ENCODE assay signal across 26 mouse cellular contexts in genomic region chr3:101194319-101194718, GRCm38 (mm10).
DNase-seq lines count a peak whose midpoint lies in the region; ATAC-seq and TF ChIP-seq lines count a peak whose summit lies in the region.
"Had no signal": no experiment of that assay in that cellular context is flagged by ENCODE, and none has a peak within 500 bp of the region (broad histone marks: within the 10 kb centered on the region; RNA-seq: fewer than 3 reads in every experiment).

No protein-coding gene starts in this region.

- no peaks in the 10 kb centered on the region for H3K9me3 ChIP-seq in forebrain, embryonic 16.5 days (ENCODE audit: control insufficient read depth, low read length)
- H3K9me3 ChIP-seq in forebrain, embryonic 11.5 days (ENCODE audit: control insufficient read depth, low read length), result no peaks in the 10 kb centered on the region
- H3K9me3 ChIP-seq in hindbrain, embryonic 15.5 days, result no peaks in the 10 kb centered on the region
- no peaks in the 10 kb centered on the region for H3K9me3 ChIP-seq in hindbrain, embryonic 10.5 days
- no peaks in the 10 kb centered on the region for H3K9me3 ChIP-seq in midbrain, embryonic 16.5 days (replicated peaks; ENCODE audit: control insufficient read depth, low read length, poor library complexity, severe bottlenecking)
- H3K9me3 ChIP-seq in lung, postnatal 0 days (ENCODE audit: low read length), result no peaks in the 10 kb centered on the region
- H3K9me3 ChIP-seq: embryonic facial prominence, embryonic 13.5 days; heart, embryonic 10.5 days; heart, embryonic 15.5 days; limb, embryonic 12.5 days; liver, embryonic 15.5 days; midbrain, embryonic 12.5 days; neural tube, embryonic 12.5 days had no signal

- H3K27ac ChIP-seq in forebrain, embryonic 16.5 days (ENCODE audit: low read length), result peak overlapping the region; percentile 52; the same call in 1 of the 2 replicates
- no peak overlapping the region for H3K27ac ChIP-seq in forebrain, embryonic 11.5 days (ENCODE audit: low read depth, low read length)
- 0 out of 2 replicates have a peak overlapping the region, but pooled peaks have one; percentile 1 for H3K27ac ChIP-seq in hindbrain, embryonic 15.5 days (replicated peaks)
- no peak overlapping the region for H3K27ac ChIP-seq in hindbrain, embryonic 10.5 days
- peak overlapping the region; percentile 47; the same call in 1 of the 2 replicates for H3K27ac ChIP-seq in midbrain, embryonic 16.5 days (ENCODE audit: low read length)
- H3K27ac ChIP-seq in lung, postnatal 0 days (ENCODE audit: low read length), result no peak overlapping the region
- H3K27ac ChIP-seq: embryonic facial prominence, embryonic 13.5 days; heart, embryonic 10.5 days; heart, embryonic 15.5 days; limb, embryonic 12.5 days; liver, embryonic 15.5 days; midbrain, embryonic 12.5 days; neural tube, embryonic 12.5 days had no signal

- no peak overlapping the region for H3K4me3 ChIP-seq in forebrain, embryonic 16.5 days (replicated peaks; ENCODE audit: low read length)
- H3K4me3 ChIP-seq in forebrain, embryonic 11.5 days (ENCODE audit: low read depth, low read length), result no peak overlapping the region
- H3K4me3 ChIP-seq in hindbrain, embryonic 15.5 days, result no peak overlapping the region
- no peak overlapping the region for H3K4me3 ChIP-seq in hindbrain, embryonic 10.5 days
- H3K4me3 ChIP-seq in midbrain, embryonic 16.5 days (ENCODE audit: low read depth, low read length), result no peak overlapping the region
- no peak overlapping the region for H3K4me3 ChIP-seq in lung, postnatal 0 days (ENCODE audit: low read depth, low read length)
- H3K4me3 ChIP-seq: embryonic facial prominence, embryonic 13.5 days; heart, embryonic 10.5 days; heart, embryonic 15.5 days; limb, embryonic 12.5 days; liver, embryonic 15.5 days; midbrain, embryonic 12.5 days; myocyte; neural tube, embryonic 12.5 days had no signal

- TF ChIP-seq CTCF in brain, embryonic 14.5 days (IDR thresholded peaks at IDR 0.05; ENCODE audit: borderline replicate concordance, extremely low read depth, insufficient read depth, insufficient read length), result no peak
- no peak for TF ChIP-seq CTCF in lung, postnatal 0 days (IDR thresholded peaks at IDR 0.05)

- peaks cover 16% of the 10 kb centered on the region; the same call in 1 of the 2 replicates for H3K4me1 ChIP-seq in forebrain, embryonic 16.5 days (replicated peaks; ENCODE audit: control insufficient read depth, insufficient read depth, low read length)
- no peaks in the 10 kb centered on the region for H3K4me1 ChIP-seq in forebrain, embryonic 11.5 days (replicated peaks; ENCODE audit: control insufficient read depth, insufficient read depth, low read length)
- H3K4me1 ChIP-seq in hindbrain, embryonic 15.5 days (replicated peaks), result peaks cover 16% of the 10 kb centered on the region; the same call in 1 of the 2 replicates
- H3K4me1 ChIP-seq in hindbrain, embryonic 10.5 days (replicated peaks), result peaks cover 14% of the 10 kb centered on the region
- H3K4me1 ChIP-seq in midbrain, embryonic 16.5 days (ENCODE audit: control insufficient read depth, insufficient read depth, low read length), result peaks cover 27% of the 10 kb centered on the region
- H3K4me1 ChIP-seq in lung, postnatal 0 days (ENCODE audit: insufficient read depth, low read depth, low read length), result no peaks in the 10 kb centered on the region
- H3K4me1 ChIP-seq: liver, embryonic 15.5 days; neural tube, embryonic 12.5 days had no signal

- TF ChIP-seq POLR2A in brain, embryonic 14.5 days (IDR thresholded peaks at IDR 0.05; ENCODE audit: borderline replicate concordance, extremely low read depth, insufficient read depth, insufficient read length, poor library complexity, severe bottlenecking), result no peak

- H3K9ac ChIP-seq in forebrain, embryonic 16.5 days (replicated peaks; ENCODE audit: low read depth, low read length), result no peak overlapping the region
- H3K9ac ChIP-seq in forebrain, embryonic 11.5 days (ENCODE audit: low read length), result no peak overlapping the region
- no peak overlapping the region for H3K9ac ChIP-seq in hindbrain, embryonic 15.5 days
- H3K9ac ChIP-seq in midbrain, embryonic 16.5 days (ENCODE audit: low read depth, low read length), result no peak overlapping the region
- H3K9ac ChIP-seq in lung, postnatal 0 days (replicated peaks; ENCODE audit: low read depth), result no peak overlapping the region
- H3K9ac ChIP-seq: embryonic facial prominence, embryonic 13.5 days; heart, embryonic 15.5 days; limb, embryonic 12.5 days; liver, embryonic 15.5 days; lung, embryonic 14.5 days; neural tube, embryonic 12.5 days had no signal

- H3K27me3 ChIP-seq in forebrain, embryonic 16.5 days (replicated peaks; ENCODE audit: control insufficient read depth, insufficient read depth, low read length), result no peaks in the 10 kb centered on the region
- no peaks in the 10 kb centered on the region for H3K27me3 ChIP-seq in forebrain, embryonic 11.5 days (ENCODE audit: control insufficient read depth, insufficient read depth, low read length)
- H3K27me3 ChIP-seq in hindbrain, embryonic 15.5 days, result no peaks in the 10 kb centered on the region
- H3K27me3 ChIP-seq in hindbrain, embryonic 10.5 days (ENCODE audit: insufficient read depth, poor library complexity, severe bottlenecking), result no peaks in the 10 kb centered on the region
- no peaks in the 10 kb centered on the region for H3K27me3 ChIP-seq in midbrain, embryonic 16.5 days (ENCODE audit: control insufficient read depth, insufficient read depth, low read depth, low read length)
- no peaks in the 10 kb centered on the region for H3K27me3 ChIP-seq in lung, postnatal 0 days (replicated peaks; ENCODE audit: insufficient read depth, low read length)
- H3K27me3 ChIP-seq: embryonic facial prominence, embryonic 13.5 days; heart, embryonic 15.5 days; limb, embryonic 12.5 days; liver, embryonic 15.5 days; neural tube, embryonic 12.5 days had no signal

- TF ChIP-seq EP300 in lung, postnatal 0 days (IDR thresholded peaks at IDR 0.05), result no peak

- 46% methylated on average over 5 of the region's 5 CpGs for WGBS in forebrain, embryonic 16.5 days
- 78% methylated on average over 5 of the region's 5 CpGs for WGBS in forebrain, embryonic 11.5 days
- WGBS in hindbrain, embryonic 15.5 days, result 47% methylated on average over 5 of the region's 5 CpGs
- WGBS in hindbrain, embryonic 10.5 days, result 62% methylated on average over 5 of the region's 5 CpGs
- 32% methylated on average over 5 of the region's 5 CpGs for WGBS in midbrain, embryonic 16.5 days
- WGBS in lung, postnatal 0 days, result 51% methylated on average over 5 of the region's 5 CpGs

- no peaks in the 10 kb centered on the region for H3K36me3 ChIP-seq in forebrain, embryonic 16.5 days (ENCODE audit: control insufficient read depth, insufficient read depth)
- no peaks in the 10 kb centered on the region for H3K36me3 ChIP-seq in forebrain, embryonic 11.5 days (ENCODE audit: control insufficient read depth, insufficient read depth, low read length)
- no peaks in the 10 kb centered on the region for H3K36me3 ChIP-seq in hindbrain, embryonic 15.5 days
- H3K36me3 ChIP-seq in hindbrain, embryonic 10.5 days, result no peaks in the 10 kb centered on the region
- no peaks in the 10 kb centered on the region for H3K36me3 ChIP-seq in midbrain, embryonic 16.5 days (ENCODE audit: control insufficient read depth, insufficient read depth, low read length)
- H3K36me3 ChIP-seq in lung, postnatal 0 days (ENCODE audit: insufficient read depth, low read length), result no peaks in the 10 kb centered on the region
- H3K36me3 ChIP-seq: embryonic facial prominence, embryonic 13.5 days; heart, embryonic 10.5 days; heart, embryonic 15.5 days; limb, embryonic 12.5 days; liver, embryonic 15.5 days; midbrain, embryonic 12.5 days; neural tube, embryonic 12.5 days had no signal

- no peak overlapping the region for H3K4me2 ChIP-seq in forebrain, embryonic 16.5 days (ENCODE audit: low read length)
- no peak overlapping the region for H3K4me2 ChIP-seq in forebrain, embryonic 11.5 days (ENCODE audit: low read depth, low read length, severe bottlenecking)
- no peak overlapping the region for H3K4me2 ChIP-seq in hindbrain, embryonic 15.5 days
- H3K4me2 ChIP-seq in midbrain, embryonic 16.5 days (ENCODE audit: low read length), result no peak overlapping the region
- H3K4me2 ChIP-seq in lung, postnatal 0 days (replicated peaks; ENCODE audit: low read depth, low read length), result no peak overlapping the region
- H3K4me2 ChIP-seq: embryonic facial prominence, embryonic 13.5 days; heart, embryonic 15.5 days; limb, embryonic 12.5 days; liver, embryonic 15.5 days; lung, embryonic 14.5 days; midbrain, embryonic 12.5 days; neural tube, embryonic 12.5 days had no signal

- ATAC-seq in forebrain, embryonic 16.5 days, result no peak
- no peak for ATAC-seq in forebrain, embryonic 11.5 days (replicated peaks; ENCODE audit: low FRiP score)
- ATAC-seq in hindbrain, embryonic 15.5 days (ENCODE audit: low FRiP score, low read depth), result no peak
- ATAC-seq in midbrain, embryonic 16.5 days, result no peak
- no peak for ATAC-seq in lung, postnatal 0 days
- ATAC-seq: intestine, postnatal 0 days; Patski had no signal

- no peak for DNase-seq in forebrain, embryonic 11.5 days (ENCODE audit: low spot score)
- no peak for DNase-seq in hindbrain, embryonic 10.5 days (ENCODE audit: low spot score)
- peak; percentile 51 for DNase-seq in brain, embryonic 14.5 days (ENCODE audit: low read depth)
- no peak for DNase-seq in lung, postnatal 0 days (ENCODE audit: low spot score)
- DNase-seq: adrenal gland, postnatal 10 days; cerebellum, adult 11-12 months; cerebellum, adult 9-11 months; gastrocnemius, postnatal 25 days; heart, adult 11 months; kidney, postnatal 14 days; spleen, adult 18-20 months; thymus, postnatal 14 days had no signal

Comparison
In these comparisons a context has a peak if more than half of its experiments do, and no peak if none do; other contexts are left out.
1. H3K27ac ChIP-seq: peak in forebrain, embryonic 16.5 days (single experiment), hindbrain, embryonic 15.5 days (single experiment) and midbrain, embryonic 16.5 days (single experiment); none in forebrain, embryonic 11.5 days (single experiment), hindbrain, embryonic 10.5 days (single experiment) and lung, postnatal 0 days (single experiment).